Mouse (Mus musculus) liver, postnatal 0 days (tissue): ENCODE results near the gene Orai1. TPM values are rescaled to one million over a fixed set of nuclear protein-coding genes. Genes with fewer than 3 reads are reported as not detected.

Source experiments
- ATAC-seq: fragments of 200-750 bp; cut with Nextera tagmentation; 2 replicates; pipeline ENCODE4 v1.8.0; 2017; ENCODE audit warnings: mild to moderate bottlenecking, moderate library complexity
- DNase-seq: peaks from one replicate; pipeline ENCODE4 v3.0.0-alpha.2; 2016
- H3K27ac ChIP-seq: fragments of 300-500 bp; sonication (generic); 2 replicates; pipeline ENCODE4 v1.5.1; 2014; ENCODE audit warnings: antibody characterized with exemption, moderate library complexity, mild to moderate bottlenecking, low read depth
- H3K27me3 ChIP-seq: fragments of 300-500 bp; sonication (generic); 2 replicates; pipeline ENCODE4 v1.6.1; 2014; ENCODE audit warnings: low read length, control low read depth, mixed read lengths; ENCODE audit not compliant: insufficient read depth
- H3K36me3 ChIP-seq: fragments of 300-500 bp; sonication (generic); replicated peaks from 2 replicates; pipeline ENCODE4 v1.6.1; 2014; ENCODE audit warnings: mild to moderate bottlenecking, control low read depth, low read length, moderate library complexity, mixed read lengths; ENCODE audit not compliant: insufficient read depth
- H3K4me1 ChIP-seq: fragments of 300-500 bp; sonication (generic); 2 replicates; pipeline ENCODE4 v1.6.1; 2014; ENCODE audit warnings: antibody characterized with exemption, mild to moderate bottlenecking, control low read depth; ENCODE audit not compliant: insufficient read depth
- H3K4me2 ChIP-seq: fragments of 300-500 bp; sonication (generic); 2 replicates; pipeline ENCODE4 v1.6.1; 2014; ENCODE audit warnings: low read depth, mild to moderate bottlenecking, low read length, moderate library complexity, mixed read lengths
- H3K4me3 ChIP-seq: fragments of 300-500 bp; sonication (generic); 2 replicates; pipeline ENCODE4 v1.5.1; 2014; ENCODE audit warnings: low read depth, low read length
- H3K9ac ChIP-seq: fragments of 300-500 bp; sonication (generic); replicated peaks from 2 replicates; pipeline ENCODE4 v1.6.1; 2014; ENCODE audit warnings: mild to moderate bottlenecking, moderate library complexity
- H3K9me3 ChIP-seq: fragments of 300-500 bp; sonication (generic); 2 replicates; pipeline ENCODE4 v1.6.1; 2016; ENCODE audit warnings: mild to moderate bottlenecking, control low read depth, low read length, mixed read lengths
- CTCF ChIP-seq: sonication (generic); IDR thresholded peaks from 2 replicates; pipeline ENCODE4 v1.5.1; 2016; ENCODE audit warnings: antibody characterized with exemption, low read depth
- EP300 ChIP-seq: IDR thresholded peaks from 2 replicates; pipeline ENCODE4 v1.6.1; 2016; ENCODE audit warnings: antibody characterized with exemption, low read depth, mild to moderate bottlenecking
- WGBS: fragments of 180-500 bp; shearing (Covaris S2); extraction: QIAGEN DNeasy Blood & Tissue Kit; methylation state at CpG from one replicate; pipeline ENCODE4 v1.1.7; 2014; ENCODE audit not compliant: insufficient replicate concordance; 5-methylcytosine and 5-hydroxymethylcytosine counted together
- polyA plus RNA-seq: library from polyadenylated mRNA; unstranded; fragments of >200 nt; fragmentation: Nextera tagmentation; extraction: Ambion mirVana; gene quantifications from 2 replicates; pipeline ENCODE4 v1.2.1, GENCODE M21; 2015

Orai1 gene
- polyA plus RNA-seq, 1 experiment from 2014 or later, result 12.4 TPM

DNA sequence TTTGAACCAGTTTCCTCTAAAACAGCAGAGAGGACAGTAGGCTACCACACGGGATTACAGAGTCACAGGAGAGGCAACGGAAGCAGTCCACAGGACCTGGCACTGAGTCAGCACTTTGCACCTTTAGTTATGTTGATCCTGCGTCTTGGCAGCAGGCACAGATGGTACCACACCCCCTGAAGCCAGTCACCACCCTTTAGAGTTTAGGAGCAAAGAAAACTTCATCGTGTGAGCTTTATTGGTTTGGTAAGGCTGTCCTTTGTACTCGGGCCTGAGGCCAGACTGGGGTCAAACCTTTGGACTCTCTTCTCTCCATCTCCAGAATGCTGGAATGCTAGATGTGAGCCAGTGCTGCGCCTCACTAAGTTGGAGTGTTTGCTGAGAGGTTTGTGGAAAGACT lies 20.7 kb downstream of the Orai1 start:
- no peaks in the 10 kb centered on the region for H3K27me3 ChIP-seq
- peak overlapping the region; percentile 55 for H3K4me2 ChIP-seq
- H3K36me3 ChIP-seq, result peaks cover 6% of the 10 kb centered on the region; the same call in 1 of the 2 replicates
- TF ChIP-seq EP300 (peak; percentile 30; the same call in 1 of the 2 replicates), CTCF (no peak)
- no peak overlapping the region for H3K4me3 ChIP-seq
- H3K9ac ChIP-seq, result peak overlapping the region; percentile 27
- H3K27ac ChIP-seq, result peak overlapping the region; percentile 57
- ATAC-seq (peak; percentile 76), DNase-seq (peak; percentile 61)
- no peaks in the 10 kb centered on the region for H3K9me3 ChIP-seq
- peaks cover 32% of the 10 kb centered on the region for H3K4me1 ChIP-seq
- WGBS, result 26% methylated on average over 6 of the region's 6 CpGs

GRCm38 (mm10) chr5:123038115-123038514 lies 23.2 kb downstream of the Orai1 start:
- Histone ChIP-seq H3K27ac (no peak overlapping the region), H3K9ac (no peak overlapping the region), H3K4me3 (no peak overlapping the region), H3K4me2 (no peak overlapping the region), H3K4me1 (peaks cover 37% of the 10 kb centered on the region), H3K36me3 (no peaks in the 10 kb centered on the region), H3K27me3 (no peaks in the 10 kb centered on the region), H3K9me3 (no peaks in the 10 kb centered on the region)
- TF ChIP-seq EP300, result no peak
- TF ChIP-seq CTCF, result no peak
- no peak for DNase-seq
- WGBS, result 42% methylated on average over 5 of the region's 5 CpGs
- no peak for ATAC-seq

GRCm38 (mm10) chr5:123039120-123039752 lies 24.4 kb downstream of the Orai1 start:
- peak overlapping the region; percentile 64 for H3K27ac ChIP-seq
- peak overlapping the region; percentile 59 for H3K9ac ChIP-seq
- H3K4me2 ChIP-seq, result peak overlapping the region; percentile 93

GRCm38 (mm10) chr5:123040796-123041195 lies 25.9 kb downstream of the Orai1 start:
- DNase-seq, result no peak
- no peak overlapping the region; the same call in 1 of the 2 replicates for H3K9ac ChIP-seq
- H3K4me2 ChIP-seq, result peak overlapping the region; percentile 42
- no peaks in the 10 kb centered on the region for H3K9me3 ChIP-seq
- H3K27me3 ChIP-seq, result no peaks in the 10 kb centered on the region
- H3K4me3 ChIP-seq, result no peak overlapping the region
- TF ChIP-seq CTCF (no peak), EP300 (no peak)
- no peak for ATAC-seq
- H3K4me1 ChIP-seq, result peaks cover 27% of the 10 kb centered on the region
- peak overlapping the region; percentile 55 for H3K27ac ChIP-seq
- 30% methylated on average over 7 of the region's 7 CpGs for WGBS
- H3K36me3 ChIP-seq, result no peaks in the 10 kb centered on the region

More at GRCm38 (mm10) chr5:123039120-123039752, 24.4 kb downstream of the Orai1 start:
- DNase-seq (peak; percentile 93), ATAC-seq (peak; percentile 83)
- no peaks in the 10 kb centered on the region for H3K9me3 ChIP-seq
- WGBS, result 2% methylated on average over 25 of the region's 25 CpGs
- H3K27me3 ChIP-seq, result no peaks in the 10 kb centered on the region
- H3K4me1 ChIP-seq, result peaks cover 37% of the 10 kb centered on the region
- TF ChIP-seq CTCF (peak; percentile 8; the same call in 1 of the 2 replicates), EP300 (no peak)
- H3K36me3 ChIP-seq, result no peaks in the 10 kb centered on the region
- H3K4me3 ChIP-seq, result peak overlapping the region; percentile 47

GRCm38 (mm10) chr5:123043856-123044255 lies 29.0 kb downstream of the Orai1 start:
- H3K27me3 ChIP-seq, result no peaks in the 10 kb centered on the region
- ATAC-seq (no peak), DNase-seq (peak; percentile 68)
- H3K4me1 ChIP-seq, result peaks cover 14% of the 10 kb centered on the region
- no peaks in the 10 kb centered on the region for H3K36me3 ChIP-seq
- no peaks in the 10 kb centered on the region for H3K9me3 ChIP-seq
- no peak overlapping the region for H3K27ac ChIP-seq
- H3K9ac ChIP-seq, result no peak overlapping the region
- WGBS, result 23% methylated on average over 7 of the region's 7 CpGs
- no peak overlapping the region for H3K4me2 ChIP-seq
- H3K4me3 ChIP-seq, result no peak overlapping the region
- TF ChIP-seq CTCF, result peak; percentile 76
- no peak for TF ChIP-seq EP300

GRCm38 (mm10) chr5:123045561-123046295 lies 30.9 kb downstream of the Orai1 start:
- H3K4me1 ChIP-seq, result peaks cover 11% of the 10 kb centered on the region
- ATAC-seq (peak; percentile 56; the same call in 1 of the 2 replicates), DNase-seq (peak; percentile 71)
- no peaks in the 10 kb centered on the region for H3K9me3 ChIP-seq
- H3K4me3 ChIP-seq, result no peak overlapping the region
- H3K36me3 ChIP-seq, result no peaks in the 10 kb centered on the region
- no peak overlapping the region for H3K4me2 ChIP-seq
- WGBS, result 25% methylated on average over 9 of the region's 9 CpGs
- H3K27ac ChIP-seq, result no peak overlapping the region
- no peaks in the 10 kb centered on the region for H3K27me3 ChIP-seq
- H3K9ac ChIP-seq, result no peak overlapping the region
- TF ChIP-seq CTCF, result peak; percentile 85
- no peak for TF ChIP-seq EP300
